Mouse (Mus musculus) G1E (cell line): ENCODE measurements around the gene Gpr160. TPM values are rescaled to one million over a fixed set of nuclear protein-coding genes. Genes with fewer than 3 reads are reported as not detected.
"Not testable (repeated sequence)": the region's sequence is repeated elsewhere in the genome, so short reads cannot be mapped to it uniquely, and the experiment has no call there.

ENCODE experiments used
- ATAC-seq: 2 replicates; pipeline ENCODE4 v1.8.0; 2016; ENCODE audit warnings: mild to moderate bottlenecking; ENCODE audit not compliant: insufficient number of reproducible peaks, poor library complexity, low FRiP score, severe bottlenecking; ENCODE audit errors: extremely low read depth
- DNase-seq: peaks from one replicate; pipeline ENCODE4 v3.0.0; 2012; ENCODE audit warnings: low spot score
- H3K27me3 ChIP-seq: 2 replicates; pipeline ENCODE4 v1.6.1; 2012; ENCODE audit warnings: mild to moderate bottlenecking, low read length, inconsistent platforms; ENCODE audit not compliant: insufficient read depth
- H3K36me3 ChIP-seq: replicated peaks from 2 replicates; pipeline ENCODE3; 2012; ENCODE audit warnings: mild to moderate bottlenecking, inconsistent platforms
- H3K4me1 ChIP-seq: 2 replicates; pipeline ENCODE4 v1.6.1; 2012; ENCODE audit warnings: low read depth, low read length, inconsistent platforms, mixed read lengths; ENCODE audit not compliant: insufficient read depth
- H3K4me3 ChIP-seq: 2 replicates; pipeline ENCODE4 v1.5.1; 2012; ENCODE audit warnings: low read depth, mild to moderate bottlenecking, inconsistent platforms, low read length, moderate library complexity, mixed read lengths
- H3K9me3 ChIP-seq: replicated peaks from 2 replicates; pipeline ENCODE4 v1.6.1; 2012; ENCODE audit warnings: inconsistent platforms
- CTCF ChIP-seq: IDR thresholded peaks from 2 replicates; pipeline ENCODE4 v1.5.1; 2012; ENCODE audit warnings: low read depth, low read length, inconsistent platforms, mixed read lengths
- GATA1 ChIP-seq: IDR thresholded peaks from 2 replicates; pipeline ENCODE4 v1.6.1; 2012; ENCODE audit warnings: borderline replicate concordance, low read length, inconsistent platforms, mixed read lengths
- GATA2 ChIP-seq: IDR thresholded peaks from 2 replicates; pipeline ENCODE4 v1.6.1; 2012; ENCODE audit warnings: low read depth, low read length, inconsistent platforms, borderline replicate concordance
- POLR2AphosphoS5 ChIP-seq: IDR thresholded peaks from 2 replicates; pipeline ENCODE4 v1.6.1; 2012; ENCODE audit warnings: low read depth, low read length, inconsistent platforms; ENCODE audit not compliant: insufficient replicate concordance
- TAL1 ChIP-seq: conservative IDR thresholded peaks from 2 replicates; pipeline ENCODE4 v1.6.1; 2012; ENCODE audit warnings: low read depth, low read length, inconsistent platforms, mixed read lengths
- polyA plus RNA-seq: library from polyadenylated mRNA; stranded (reverse); fragments of >175 nt; gene quantifications from 2 replicates; pipeline ENCODE4 v1.2.3, GENCODE M21; 2012
- total RNA-seq, 2 experiments: library from RNA; stranded (forward) in 1 of 2; stranded (reverse) in 1 of 2; fragments of 200-1000 nt in 1 of 2; fragments of >200 nt in 1 of 2; fragmentation: Nextera tagmentation in 1 of 2; gene quantifications; 2 replicates each; pipeline ENCODE4 v1.2.3; 2014 to 2017

Gpr160 gene
- total and polyA plus RNA-seq, 3 experiments: 0.33 TPM; not detected in 2

- no peak for TF ChIP-seq GATA1
- TF ChIP-seq TAL1: no peak
- no peak for TF ChIP-seq GATA2
- TF ChIP-seq POLR2AphosphoS5: no peak
- no peak for TF ChIP-seq CTCF
- H3K36me3 ChIP-seq: no peaks in the 10 kb centered on the region
- DNase-seq (no peak), ATAC-seq (no peak)
- H3K27me3 ChIP-seq: peaks cover 32% of the 10 kb centered on the region
- H3K4me1 ChIP-seq: no peaks in the 10 kb centered on the region
- H3K9me3 ChIP-seq: no peaks in the 10 kb centered on the region
- no peak overlapping the region for H3K4me3 ChIP-seq
Observed at GRCm38 (mm10) chr3:30833254-30833653, 22.5 kb upstream of the Gpr160 start.

GRCm38 (mm10) chr3:30845755-30846154 lies 10.0 kb upstream of the Gpr160 start:
- ATAC-seq (no peak), DNase-seq (no peak)
- Histone ChIP-seq H3K27me3 (peaks cover 19% of the 10 kb centered on the region), H3K36me3 (no peaks in the 10 kb centered on the region), H3K4me3 (no peak overlapping the region), H3K9me3 (no peaks in the 10 kb centered on the region), H3K4me1 (no peaks in the 10 kb centered on the region)
- TF ChIP-seq POLR2AphosphoS5 (no peak), TAL1 (no peak), CTCF (no peak), GATA1 (no peak), GATA2 (no peak)

GRCm38 (mm10) chr3:30847413-30847812 lies 8.3 kb upstream of the Gpr160 start:
- peaks cover 24% of the 10 kb centered on the region for H3K27me3 ChIP-seq
- no peak for TF ChIP-seq TAL1
- TF ChIP-seq CTCF: no peak
- TF ChIP-seq POLR2AphosphoS5: no peak
- no peak for TF ChIP-seq GATA1
- no peak for TF ChIP-seq GATA2
- ATAC-seq: no peak

GRCm38 (mm10) chr3:30851422-30851821 lies 4.3 kb upstream of the Gpr160 start:
- H3K36me3 ChIP-seq: no peaks in the 10 kb centered on the region
- H3K27me3 ChIP-seq: peaks cover 34% of the 10 kb centered on the region
- peaks cover 10% of the 10 kb centered on the region for H3K4me1 ChIP-seq
- ATAC-seq (no peak), DNase-seq (no peak)
- no peaks in the 10 kb centered on the region for H3K9me3 ChIP-seq
- no peak for TF ChIP-seq GATA1
- TF ChIP-seq TAL1: no peak
- no peak for TF ChIP-seq GATA2
- TF ChIP-seq POLR2AphosphoS5: no peak
- TF ChIP-seq CTCF: no peak
- no peak overlapping the region for H3K4me3 ChIP-seq

More at GRCm38 (mm10) chr3:30847413-30847812, 8.3 kb upstream of the Gpr160 start:
- Histone ChIP-seq H3K36me3 (no peaks in the 10 kb centered on the region), H3K4me1 (no peaks in the 10 kb centered on the region), H3K9me3 (no peaks in the 10 kb centered on the region), H3K4me3 (no peak overlapping the region)
- DNase-seq: no peak

GRCm38 (mm10) chr3:30853596-30853995 lies 2.2 kb upstream of the Gpr160 start:
- no peak for TF ChIP-seq CTCF
- TF ChIP-seq GATA2: no peak
- TF ChIP-seq POLR2AphosphoS5: no peak
- TF ChIP-seq GATA1: no peak
- TF ChIP-seq TAL1: no peak
- Histone ChIP-seq H3K27me3 (peaks cover 24% of the 10 kb centered on the region), H3K4me1 (peaks cover 10% of the 10 kb centered on the region), H3K9me3 (no peaks in the 10 kb centered on the region), H3K4me3 (no peak overlapping the region), H3K36me3 (no peaks in the 10 kb centered on the region)
- ATAC-seq (no peak), DNase-seq (no peak)

- H3K9me3 ChIP-seq, DNase-seq, ATAC-seq, H3K4me3 ChIP-seq, H3K36me3 ChIP-seq: not testable (repeated sequence)
- Histone ChIP-seq H3K27me3 (peaks cover 26% of the 10 kb centered on the region), H3K4me1 (peaks cover 10% of the 10 kb centered on the region)
Observed at GRCm38 (mm10) chr3:30859599-30859998, 3.8 kb downstream of the Gpr160 start.

- Histone ChIP-seq H3K27me3 (peaks cover 24% of the 10 kb centered on the region), H3K9me3 (no peaks in the 10 kb centered on the region), H3K4me1 (peaks cover 6% of the 10 kb centered on the region; the same call in 1 of the 2 replicates), H3K36me3 (no peaks in the 10 kb centered on the region), H3K4me3 (no peak overlapping the region)
- TF ChIP-seq CTCF (no peak), GATA2 (no peak), POLR2AphosphoS5 (no peak), GATA1 (no peak), TAL1 (no peak)
- ATAC-seq: no peak
- no peak for DNase-seq
Observed at GRCm38 (mm10) chr3:30860705-30861104, 5.0 kb downstream of the Gpr160 start.
